Mouse (Mus musculus): ENCODE measurements at regions not wholly inside any gene's neighbourhood (a gene's known extent, or its start where the extent isn't known, plus 50 kb on each side); places are given as distances from the start of the nearest gene placed in this dataset.
"Not testable (repeated sequence)": the region's sequence is repeated elsewhere in the genome, so short reads cannot be mapped to it uniquely, and the experiment has no call there.

GRCm38 (mm10) chr10:120679982-120680381 is 203.7 kb upstream of the Hmga2 start:
- H3K4me1 ChIP-seq (ENCODE audit: control insufficient read depth, insufficient read depth, low read length) = no peaks in the 10 kb centered on the region
- 82% methylated on average over 6 of the region's 6 CpGs for WGBS
- no peak for TF ChIP-seq POLR2A (IDR thresholded peaks at IDR 0.05; ENCODE audit: borderline replicate concordance, insufficient read depth, low read length)
- no peak for TF ChIP-seq CTCF (IDR thresholded peaks at IDR 0.05; ENCODE audit: borderline replicate concordance, insufficient read depth, low read depth, low read length)

GRCm38 (mm10) chr10:120678277-120678676 is 202.0 kb upstream of the Hmga2 start:
- no peak for TF ChIP-seq CTCF (IDR thresholded peaks at IDR 0.05; ENCODE audit: borderline replicate concordance, insufficient read depth, low read depth, low read length)
- no peak for TF ChIP-seq POLR2A (IDR thresholded peaks at IDR 0.05; ENCODE audit: borderline replicate concordance, insufficient read depth, low read length)
- WGBS = 83% methylated on average over 8 of the region's 8 CpGs
- no peak overlapping the region for H3K4me3 ChIP-seq (replicated peaks; ENCODE audit: insufficient read depth, low read depth, low read length)
- no peak overlapping the region for H3K27ac ChIP-seq (ENCODE audit: insufficient read depth, low read length)
- no peaks in the 10 kb centered on the region; the same call in 1 of the 2 replicates for H3K27me3 ChIP-seq (ENCODE audit: control insufficient read depth, insufficient read depth, low read length)
- no peaks in the 10 kb centered on the region for H3K4me1 ChIP-seq (ENCODE audit: control insufficient read depth, insufficient read depth, low read length)
- no peak for DNase-seq

More at GRCm38 (mm10) chr10:120679982-120680381, 203.7 kb upstream of the Hmga2 start:
- Histone ChIP-seq H3K27ac (ENCODE audit: insufficient read depth, low read length) (no peak overlapping the region), H3K27me3 (ENCODE audit: control insufficient read depth, insufficient read depth, low read length) (no peaks in the 10 kb centered on the region; the same call in 1 of the 2 replicates), H3K4me3 (replicated peaks; ENCODE audit: insufficient read depth, low read depth, low read length) (no peak overlapping the region)
- DNase-seq = no peak

- Histone ChIP-seq H3K4me1 (ENCODE audit: control insufficient read depth, insufficient read depth, low read length) (no peaks in the 10 kb centered on the region), H3K4me3 (replicated peaks; ENCODE audit: insufficient read depth, low read depth, low read length) (no peak overlapping the region), H3K27me3 (ENCODE audit: control insufficient read depth, insufficient read depth, low read length) (no peaks in the 10 kb centered on the region; the same call in 1 of the 2 replicates), H3K27ac (ENCODE audit: insufficient read depth, low read length) (no peak overlapping the region)
- 90% methylated on average over 4 of the region's 4 CpGs for WGBS
- no peak for TF ChIP-seq CTCF (IDR thresholded peaks at IDR 0.05; ENCODE audit: borderline replicate concordance, insufficient read depth, low read depth, low read length)
- no peak for TF ChIP-seq POLR2A (IDR thresholded peaks at IDR 0.05; ENCODE audit: borderline replicate concordance, insufficient read depth, low read length)
- no peak for DNase-seq
These were observed 199.1 kb upstream of the Hmga2 start for GRCm38 (mm10) chr10:120675369-120675768.

- Histone ChIP-seq H3K27me3 (ENCODE audit: control insufficient read depth, insufficient read depth, low read length) (no peaks in the 10 kb centered on the region; the same call in 1 of the 2 replicates), H3K4me3 (replicated peaks; ENCODE audit: insufficient read depth, low read depth, low read length) (no peak overlapping the region), H3K27ac (ENCODE audit: insufficient read depth, low read length) (no peak overlapping the region), H3K4me1 (ENCODE audit: control insufficient read depth, insufficient read depth, low read length) (no peaks in the 10 kb centered on the region)
- TF ChIP-seq CTCF (IDR thresholded peaks at IDR 0.05; ENCODE audit: borderline replicate concordance, insufficient read depth, low read depth, low read length) = no peak
- no peak for TF ChIP-seq POLR2A (IDR thresholded peaks at IDR 0.05; ENCODE audit: borderline replicate concordance, insufficient read depth, low read length)
- no peak for DNase-seq
- WGBS = 38% methylated on average over 10 of the region's 10 CpGs
These were observed 198.2 kb upstream of the Hmga2 start for GRCm38 (mm10) chr10:120674321-120675045.

- not testable (repeated sequence) for H3K4me1 ChIP-seq (ENCODE audit: control insufficient read depth, insufficient read depth, low read length); H3K27me3 ChIP-seq (ENCODE audit: control insufficient read depth, insufficient read depth, low read length); H3K27ac ChIP-seq (ENCODE audit: insufficient read depth, low read length); DNase-seq; H3K4me3 ChIP-seq (replicated peaks; ENCODE audit: insufficient read depth, low read depth, low read length)
- WGBS = 84% methylated on average over 7 of the region's 7 CpGs
These were observed 191.4 kb upstream of the Hmga2 start for GRCm38 (mm10) chr10:120667678-120668031.

GRCm38 (mm10) chr10:120666985-120667677 is 190.9 kb upstream of the Hmga2 start:
- no peaks in the 10 kb centered on the region; the same call in 1 of the 2 replicates for H3K27me3 ChIP-seq (ENCODE audit: control insufficient read depth, insufficient read depth, low read length)
- no peak overlapping the region for H3K27ac ChIP-seq (ENCODE audit: insufficient read depth, low read length)
- peak; percentile 38 to 43 for DNase-seq
- H3K4me3 ChIP-seq (replicated peaks; ENCODE audit: insufficient read depth, low read depth, low read length) = no peak overlapping the region
- TF ChIP-seq POLR2A (IDR thresholded peaks at IDR 0.05; ENCODE audit: borderline replicate concordance, insufficient read depth, low read length) = no peak
- peak; percentile 69 for TF ChIP-seq CTCF (IDR thresholded peaks at IDR 0.05; ENCODE audit: borderline replicate concordance, insufficient read depth, low read depth, low read length)
- no peaks in the 10 kb centered on the region for H3K4me1 ChIP-seq (ENCODE audit: control insufficient read depth, insufficient read depth, low read length)
- 37% methylated on average over 12 of the region's 12 CpGs for whole genome bisulfite sequencing

- no peak for TF ChIP-seq POLR2A (IDR thresholded peaks at IDR 0.05; ENCODE audit: borderline replicate concordance, insufficient read depth, low read length)
- TF ChIP-seq CTCF (IDR thresholded peaks at IDR 0.05; ENCODE audit: borderline replicate concordance, insufficient read depth, low read depth, low read length) = no peak
- H3K4me1 ChIP-seq (ENCODE audit: control insufficient read depth, insufficient read depth, low read length) = no peaks in the 10 kb centered on the region
- 30% methylated on average over 7 of the region's 7 CpGs for WGBS
- no peak overlapping the region for H3K4me3 ChIP-seq (replicated peaks; ENCODE audit: insufficient read depth, low read depth, low read length)
- no peak overlapping the region for H3K27ac ChIP-seq (ENCODE audit: insufficient read depth, low read length)
- DNase-seq = peak; percentile 40 to 66
- no peaks in the 10 kb centered on the region; the same call in 1 of the 2 replicates for H3K27me3 ChIP-seq (ENCODE audit: control insufficient read depth, insufficient read depth, low read length)
These were observed 190.1 kb upstream of the Hmga2 start for GRCm38 (mm10) chr10:120666202-120666860.

Data from cerebellum, adult 2 months (tissue).